Mouse (Mus musculus) lung, adult 2 months (tissue): ENCODE data around the gene Mid1.

Experiments
- CTCF ChIP-seq: fragments of 200-500 bp; IDR thresholded peaks from 2 replicates; pipeline ENCODE4 v1.5.1; 2011; ENCODE audit warnings: mild to moderate bottlenecking, low read length, control low read depth; ENCODE audit not compliant: insufficient read depth
- POLR2A ChIP-seq: fragments of 200-500 bp; IDR thresholded peaks from 2 replicates; pipeline ENCODE4 v1.6.1; 2011; ENCODE audit warnings: low read depth, mild to moderate bottlenecking, control low read depth, low read length, borderline replicate concordance; ENCODE audit errors: extremely low read depth

DNA sequence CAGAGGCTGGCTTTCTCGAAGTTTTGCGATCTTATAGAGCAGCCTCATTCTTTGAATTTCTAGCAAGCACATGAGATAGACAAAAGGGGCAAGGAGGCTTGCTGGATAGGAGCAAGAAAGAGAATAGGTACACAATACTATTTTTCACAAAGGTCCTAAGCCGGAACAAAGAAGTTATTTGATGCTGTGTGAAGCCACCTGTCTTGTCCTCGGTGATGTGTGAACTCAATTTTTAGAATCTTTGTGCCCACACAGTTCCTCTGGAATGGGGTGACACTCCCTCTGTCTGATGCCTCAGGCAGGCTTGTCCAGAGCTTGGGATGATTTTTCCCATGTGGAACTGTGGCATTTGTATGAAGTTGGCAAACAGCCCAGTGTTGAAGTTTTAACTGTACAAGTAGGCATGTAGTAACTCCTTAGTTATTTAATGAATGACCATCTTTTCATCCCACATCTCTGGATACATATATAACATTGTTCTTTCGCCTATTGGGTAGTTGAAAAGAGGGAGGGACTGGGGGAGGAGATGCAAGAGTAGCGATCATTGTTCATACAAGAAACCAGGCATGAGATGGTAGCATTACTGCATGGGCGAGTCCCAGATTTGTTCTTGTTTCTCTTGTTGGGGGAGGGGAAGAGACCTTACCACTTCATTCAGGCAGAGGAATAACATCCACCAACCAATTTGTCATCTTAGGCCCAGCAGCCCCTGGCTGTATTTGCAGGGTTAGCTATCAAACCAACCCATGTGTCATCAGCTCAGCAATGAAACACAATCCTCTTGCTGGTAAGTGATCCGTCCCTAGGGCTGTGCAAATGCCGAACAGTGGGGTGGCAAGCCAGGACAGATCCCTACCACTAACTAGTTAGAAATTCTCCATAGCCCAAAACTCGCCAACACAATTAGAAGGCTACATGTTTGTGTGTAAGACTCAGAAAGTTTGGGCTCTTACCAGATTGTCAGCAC is 196.5 kb downstream of the Mid1 start:
- TF ChIP-seq CTCF (no peak), POLR2A (no peak)
